Mouse (Mus musculus): ENCODE results near the gene Tsen2.
A peak's percentile ranks its signal among the peaks of the same experiment; 100 is the strongest.

Tsen2 gene

DNA sequence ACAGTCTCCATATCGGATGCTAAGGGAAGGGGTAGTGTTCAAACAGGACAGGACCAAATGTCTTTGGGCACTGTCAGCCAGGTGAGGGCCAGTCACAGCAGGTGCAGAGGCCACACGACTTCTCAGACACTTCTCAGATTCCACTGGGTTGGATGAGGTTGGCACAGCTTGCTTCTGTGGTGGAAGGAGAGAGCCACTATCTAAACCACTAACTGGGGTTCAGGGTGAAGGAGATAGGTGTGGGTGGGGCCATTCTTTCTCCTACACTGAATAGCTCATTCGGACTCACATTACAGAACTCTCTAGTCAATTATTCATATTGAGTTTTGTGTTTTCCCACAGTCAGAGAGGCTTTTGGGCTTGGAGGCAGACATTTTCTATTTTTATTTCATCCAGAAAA is 51.2 kb downstream of the Tsen2 start:
- DNase-seq (ENCODE audit: low read depth, low spot score) = no peak

DNA sequence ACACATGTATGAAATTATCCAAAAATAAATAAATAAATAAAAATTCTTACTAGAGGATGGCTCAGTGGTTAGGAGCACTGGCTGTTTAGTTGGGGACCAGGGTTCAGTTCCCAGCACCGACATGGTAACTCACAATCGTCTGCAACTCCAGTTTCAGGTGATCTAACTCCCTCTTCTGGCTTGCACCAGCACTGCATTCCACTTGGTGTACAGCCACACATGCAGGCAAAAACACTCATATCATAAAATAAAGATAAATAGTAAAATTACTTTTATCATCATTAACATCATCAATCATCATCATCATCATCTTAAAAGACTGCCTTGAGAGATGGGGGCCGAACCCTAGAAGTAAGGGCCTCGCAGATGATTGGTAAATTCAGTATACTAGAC is 56.9 kb downstream of the Tsen2 start:
- DNase-seq (ENCODE audit: low read depth, low spot score) = peak; percentile 76

DNA sequence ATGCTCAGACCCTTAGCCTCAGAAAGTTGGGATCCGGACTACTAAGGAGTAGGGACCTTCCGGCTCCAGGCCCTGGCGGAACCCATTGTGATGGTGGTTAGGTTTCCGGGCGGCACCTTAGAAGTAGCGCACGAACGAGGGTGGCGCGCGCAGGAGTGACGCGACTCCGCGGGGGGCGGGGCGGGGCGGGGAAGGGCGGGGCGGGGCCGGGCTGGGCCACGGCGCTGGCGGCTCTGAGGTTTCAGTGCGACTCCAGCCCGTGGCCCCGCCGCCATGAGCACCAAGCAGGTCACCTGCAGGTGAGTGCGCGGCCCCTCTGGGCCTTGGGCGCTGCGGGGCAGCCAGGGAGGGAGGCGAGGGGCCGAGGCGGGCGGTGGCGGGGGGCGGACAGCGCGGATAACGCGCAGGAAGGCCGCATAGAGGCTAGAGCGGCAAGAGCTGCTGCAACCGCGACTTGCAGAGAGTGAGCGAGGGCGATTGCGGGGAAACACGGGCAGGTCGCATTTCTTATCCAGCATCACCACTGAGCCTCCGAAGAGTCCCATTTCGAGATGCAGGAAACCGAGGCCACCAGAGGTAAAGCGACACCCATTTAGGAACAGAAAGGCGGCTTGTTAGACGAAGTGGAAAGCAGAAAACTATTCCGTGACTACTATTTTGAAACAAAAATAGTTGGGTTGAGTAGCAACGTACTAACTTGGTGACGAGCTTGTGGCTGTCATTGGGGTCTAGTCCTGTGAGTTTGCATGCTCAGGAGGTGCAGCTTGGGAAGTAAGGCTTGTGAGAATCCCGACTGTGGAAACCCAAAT is 57.5 kb downstream of the Tsen2 start, which contains the start of gene Mkrn2:
Gene Mkrn2, plus strand, starts transcription at position 188 of the 809 bp plus-strand sequence.
- DNase-seq (ENCODE audit: low read depth, low spot score) = peak; percentile 94

DNA sequence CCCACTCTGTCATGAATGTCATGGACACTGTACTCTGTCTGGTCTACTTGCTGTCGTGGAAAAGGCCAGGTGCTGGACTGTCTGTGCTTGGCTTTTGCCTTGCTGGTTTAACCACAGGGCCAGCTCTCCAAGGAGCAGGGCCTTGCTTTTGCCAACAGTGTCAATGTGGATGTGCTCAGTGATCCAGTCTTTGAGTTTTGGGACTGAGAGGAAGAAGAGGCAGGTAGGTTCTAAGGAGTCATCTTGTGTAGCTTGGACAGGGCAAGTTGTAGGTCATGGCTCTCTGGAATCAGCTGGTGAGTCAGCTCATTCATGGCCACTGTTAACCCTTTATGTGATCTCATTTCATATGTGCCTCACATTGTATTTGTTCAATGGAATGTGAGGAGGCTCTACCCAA is 62.0 kb downstream of the Tsen2 start:
- DNase-seq (ENCODE audit: low read depth, low spot score) = no peak

DNA sequence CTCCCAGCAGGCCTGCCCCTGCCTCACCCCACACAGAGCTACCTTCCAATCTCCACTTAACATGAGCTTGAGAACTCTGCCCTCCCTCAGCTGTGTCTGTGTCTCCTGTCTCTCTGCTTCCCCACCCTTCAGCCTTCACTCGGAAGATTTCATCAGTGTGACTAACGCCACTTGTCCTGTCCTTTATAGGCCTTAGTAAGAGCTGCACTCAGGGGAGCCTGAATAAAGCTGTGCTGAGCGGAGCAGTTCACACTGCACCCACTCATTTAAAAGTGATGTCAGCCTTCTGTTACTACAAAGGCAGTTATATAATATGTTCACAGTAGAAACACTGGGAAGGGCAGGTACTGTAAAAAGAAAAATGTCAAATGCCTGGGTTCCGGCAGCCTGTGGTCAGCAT is 63.0 kb downstream of the Tsen2 start:
- DNase-seq (ENCODE audit: low read depth, low spot score) = no peak

DNA sequence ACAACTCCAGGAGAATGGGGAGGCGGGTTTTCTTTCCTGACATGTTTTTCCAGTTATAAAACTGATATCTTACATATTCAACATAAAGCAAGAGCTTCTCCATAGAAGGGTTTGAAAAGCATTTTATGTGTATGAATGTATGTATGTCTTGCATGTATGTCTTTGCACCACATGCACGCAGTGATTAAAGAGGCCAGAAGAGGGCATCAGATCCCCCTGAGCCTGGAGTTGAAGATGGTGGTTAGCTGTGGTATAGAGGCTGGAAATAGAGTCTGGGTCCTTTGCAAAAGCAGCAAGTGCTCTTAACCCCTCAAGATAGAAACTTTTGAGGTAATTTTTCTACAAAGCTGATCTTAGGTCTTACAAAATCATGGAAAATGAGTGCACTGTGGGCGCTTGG is 64.7 kb downstream of the Tsen2 start:
- peak; percentile 55 for DNase-seq (ENCODE audit: low read depth, low spot score)

DNA sequence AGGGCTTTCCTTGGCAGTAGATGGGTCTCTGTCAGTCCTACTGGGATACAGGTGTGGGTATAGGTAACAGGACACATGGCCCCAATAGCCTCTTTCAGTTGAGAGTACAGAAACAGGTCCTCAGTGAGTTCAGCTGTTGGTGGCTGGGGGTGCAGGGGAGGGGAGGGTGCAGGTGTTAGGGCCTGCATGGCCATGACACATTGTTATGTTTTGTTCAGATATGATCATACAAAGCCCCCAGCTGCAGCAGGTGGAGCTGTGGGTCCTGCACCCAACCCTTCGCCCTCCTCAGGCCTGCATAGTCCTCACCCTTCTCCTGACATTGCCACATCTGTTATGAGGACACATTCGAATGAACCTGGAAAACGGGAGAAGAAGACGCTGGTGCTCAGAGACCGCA is 65.8 kb downstream of the Tsen2 start:
- DNase-seq (ENCODE audit: low read depth, low spot score) = no peak

DNA sequence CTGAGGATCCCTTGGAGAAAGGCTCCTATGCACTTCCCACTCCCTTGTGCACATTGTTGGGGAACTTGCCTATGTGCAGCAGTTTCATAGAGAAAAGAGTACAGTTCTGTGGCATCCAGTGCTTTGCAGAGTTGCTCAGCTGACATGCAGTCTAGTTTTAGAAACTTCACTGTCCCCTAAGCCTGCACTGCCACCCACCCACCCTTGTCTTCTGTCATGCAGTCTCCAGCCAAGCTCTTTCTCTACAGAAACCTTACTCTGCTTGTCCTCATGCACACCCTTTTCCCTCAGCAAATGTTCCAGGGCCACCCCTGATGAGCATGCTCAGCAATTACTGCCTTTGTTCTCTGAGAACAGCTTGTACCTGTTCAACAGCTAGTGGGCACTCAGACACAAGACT is 69.3 kb downstream of the Tsen2 start:
- DNase-seq (ENCODE audit: low read depth, low spot score) = no peak

DNA sequence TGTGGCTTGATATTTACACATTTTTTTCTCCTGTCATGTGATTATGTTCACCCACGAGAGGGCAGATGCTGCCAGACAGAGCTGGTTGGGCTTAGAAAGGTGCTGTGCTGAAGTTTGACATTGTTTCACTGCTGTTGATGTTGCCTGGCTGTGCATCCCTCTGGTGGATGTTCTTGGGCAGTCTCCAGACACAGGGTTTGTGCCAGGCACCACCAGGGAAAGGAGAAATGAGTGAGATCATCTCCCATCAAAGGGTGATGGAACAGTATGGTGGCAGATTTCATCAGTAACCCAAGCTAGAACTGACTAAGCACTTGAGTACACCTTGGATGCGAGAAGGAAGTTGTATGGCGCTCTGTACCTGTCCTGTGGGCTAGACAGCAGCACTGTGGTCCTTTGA is 71.5 kb downstream of the Tsen2 start:
- DNase-seq (ENCODE audit: low read depth, low spot score) = no peak

DNA sequence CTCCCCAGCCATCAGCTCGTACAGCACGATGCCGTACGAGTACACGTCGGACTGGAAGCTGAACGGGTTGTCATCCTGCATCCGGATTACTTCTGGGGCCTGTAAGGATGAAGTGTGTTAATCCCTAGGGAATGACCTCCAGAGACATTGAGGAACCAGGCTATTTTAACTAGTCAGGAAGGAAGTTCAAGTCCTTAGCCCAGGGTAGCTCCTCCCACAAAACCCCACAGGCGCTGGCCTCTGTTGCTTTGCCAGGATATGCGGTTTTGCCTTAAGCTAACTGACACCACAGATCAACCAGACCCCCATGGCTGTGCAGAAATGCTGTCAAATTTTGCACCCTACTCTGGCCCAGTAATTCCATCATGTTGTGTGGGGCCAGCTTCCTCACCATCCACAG is 75.4 kb downstream of the Tsen2 start:
- DNase-seq (ENCODE audit: low read depth, low spot score) = no peak

DNA sequence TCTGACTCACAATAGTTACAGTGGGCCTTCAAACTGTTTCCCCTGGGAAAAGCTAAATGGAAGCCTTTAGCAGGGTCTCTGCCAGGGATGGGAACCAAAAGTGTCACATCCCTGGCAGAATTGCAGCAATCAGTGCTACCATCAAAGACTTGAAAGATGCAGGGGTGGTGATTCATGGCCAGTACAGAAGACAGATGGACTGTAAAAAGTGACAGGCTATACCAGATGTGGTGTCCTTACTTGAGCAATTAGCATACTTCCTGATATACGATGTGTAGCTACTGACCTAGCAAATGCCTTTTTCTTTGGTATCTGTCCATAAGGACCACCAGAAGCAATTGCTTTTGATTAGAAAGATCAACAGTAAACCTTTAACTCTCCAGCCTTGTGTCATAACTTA is 76.5 kb downstream of the Tsen2 start:
- DNase-seq (ENCODE audit: low read depth, low spot score) = no peak

DNA sequence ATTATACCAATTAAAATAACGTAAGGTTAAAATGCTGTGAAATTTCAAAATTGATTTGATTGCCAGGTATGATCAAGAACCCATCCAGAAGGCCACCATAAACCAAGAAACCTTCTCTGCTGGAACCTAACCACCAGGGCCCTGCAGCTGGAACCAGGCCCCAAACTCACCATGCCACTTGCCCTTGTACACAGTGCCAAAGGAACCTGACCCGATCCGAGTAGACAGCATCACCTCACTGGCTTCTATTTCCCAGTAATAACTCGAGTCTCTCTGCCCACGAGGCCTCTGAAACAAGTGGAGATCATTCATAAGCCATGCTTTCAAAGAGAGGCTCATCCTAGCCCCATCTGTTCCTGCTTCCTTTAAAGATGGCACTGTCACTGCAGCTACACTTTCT is 81.7 kb downstream of the Tsen2 start:
- DNase-seq (ENCODE audit: low read depth, low spot score) = no peak

Data from ES-CJ7 (cell line).